Mouse (Mus musculus): ENCODE data around the gene Itpkb. TPM values are rescaled to one million over a fixed set of nuclear protein-coding genes. Genes with fewer than 3 reads are reported as not detected.

The Itpkb gene
- polyA plus RNA-seq, 1 experiment from 2014 or later: 5.6 TPM

- ATAC-seq (ENCODE audit: insufficient number of reproducible peaks, insufficient read depth, low FRiP score, low read depth): no peak
- WGBS: 91% methylated on average over 5 of the region's 5 CpGs
- H3K36me3 ChIP-seq (ENCODE audit: control insufficient read depth, insufficient read depth, low read length): no peaks in the 10 kb centered on the region
Observed at GRCm38 (mm10) chr1:180345098-180345497, 14.8 kb downstream of the Itpkb start.

GRCm38 (mm10) chr1:180347059-180347458 is 16.8 kb downstream of the Itpkb start:
- Histone ChIP-seq H3K36me3 (ENCODE audit: control insufficient read depth, insufficient read depth, low read length) (no peaks in the 10 kb centered on the region), H3K9me3 (ENCODE audit: control insufficient read depth, low read length) (no peaks in the 10 kb centered on the region), H3K4me3 (ENCODE audit: control insufficient read depth in 1 of 2, insufficient read depth in 1 of 2, low read depth in 1 of 2, low read length in 2 of 2) (no peak overlapping the region), H3K27ac (replicated peaks in 1 of 2; ENCODE audit: control insufficient read depth in 1 of 2, insufficient read depth in 1 of 2, low read depth in 2 of 2, low read length in 2 of 2) (no peak overlapping the region), H3K4me2 (ENCODE audit: low read length) (no peak overlapping the region), H3K4me1 (ENCODE audit: control insufficient read depth in 2 of 2, insufficient read depth in 2 of 2, low read length in 2 of 2) (peaks cover 21 to 22% of the 10 kb centered on the region in 2 experiments), H3K9ac (ENCODE audit: low read length) (no peak overlapping the region), H3K27me3 (ENCODE audit: control insufficient read depth, insufficient read depth, low read length) (no peaks in the 10 kb centered on the region)
- 71% methylated on average over 4 of the region's 4 CpGs for whole genome bisulfite sequencing
- no peak for ATAC-seq (ENCODE audit: insufficient number of reproducible peaks, insufficient read depth, low FRiP score, low read depth)

More at GRCm38 (mm10) chr1:180345098-180345497, 14.8 kb downstream of the Itpkb start:
- H3K4me3 ChIP-seq (ENCODE audit: control insufficient read depth in 1 of 2, insufficient read depth in 1 of 2, low read depth in 1 of 2, low read length in 2 of 2): no peak overlapping the region
- no peak overlapping the region for H3K4me2 ChIP-seq (ENCODE audit: low read length)
- no peak overlapping the region for H3K9ac ChIP-seq (ENCODE audit: low read length)
- H3K27me3 ChIP-seq (ENCODE audit: control insufficient read depth, insufficient read depth, low read length): no peaks in the 10 kb centered on the region
- H3K9me3 ChIP-seq (ENCODE audit: control insufficient read depth, low read length): no peaks in the 10 kb centered on the region
- H3K4me1 ChIP-seq (ENCODE audit: control insufficient read depth in 2 of 2, insufficient read depth in 2 of 2, low read length in 2 of 2): peaks cover 9 to 11% of the 10 kb centered on the region in 2 experiments
- H3K27ac ChIP-seq (replicated peaks in 1 of 2; ENCODE audit: control insufficient read depth in 1 of 2, insufficient read depth in 1 of 2, low read depth in 2 of 2, low read length in 2 of 2): no peak overlapping the region

- no peak for ATAC-seq (ENCODE audit: insufficient number of reproducible peaks, insufficient read depth, low FRiP score, low read depth)
- Histone ChIP-seq H3K9ac (ENCODE audit: low read length) (no peak overlapping the region), H3K27ac (replicated peaks in 1 of 2; ENCODE audit: control insufficient read depth in 1 of 2, insufficient read depth in 1 of 2, low read depth in 2 of 2, low read length in 2 of 2) (no peak overlapping the region), H3K4me3 (ENCODE audit: control insufficient read depth in 1 of 2, insufficient read depth in 1 of 2, low read depth in 1 of 2, low read length in 2 of 2) (no peak overlapping the region), H3K9me3 (ENCODE audit: control insufficient read depth, low read length) (no peaks in the 10 kb centered on the region), H3K36me3 (ENCODE audit: control insufficient read depth, insufficient read depth, low read length) (no peaks in the 10 kb centered on the region), H3K4me2 (ENCODE audit: low read length) (no peak overlapping the region), H3K4me1 (ENCODE audit: control insufficient read depth in 2 of 2, insufficient read depth in 2 of 2, low read length in 2 of 2) (peaks cover 25 to 30% of the 10 kb centered on the region in 2 experiments), H3K27me3 (ENCODE audit: control insufficient read depth, insufficient read depth, low read length) (no peaks in the 10 kb centered on the region)
- 84% methylated on average over 6 of the region's 6 CpGs for WGBS
Observed at GRCm38 (mm10) chr1:180347907-180348306, 17.6 kb downstream of the Itpkb start.

- no peak overlapping the region for H3K9ac ChIP-seq (ENCODE audit: low read length)
- H3K4me3 ChIP-seq (ENCODE audit: control insufficient read depth in 1 of 2, insufficient read depth in 1 of 2, low read depth in 1 of 2, low read length in 2 of 2): no peak overlapping the region
- H3K4me1 ChIP-seq (ENCODE audit: control insufficient read depth in 2 of 2, insufficient read depth in 2 of 2, low read length in 2 of 2): peaks cover 26 to 34% of the 10 kb centered on the region in 2 experiments
- H3K36me3 ChIP-seq (ENCODE audit: control insufficient read depth, insufficient read depth, low read length): no peaks in the 10 kb centered on the region
- ATAC-seq (ENCODE audit: insufficient number of reproducible peaks, insufficient read depth, low FRiP score, low read depth): no peak
- H3K27ac ChIP-seq (replicated peaks in 1 of 2; ENCODE audit: control insufficient read depth in 1 of 2, insufficient read depth in 1 of 2, low read depth in 2 of 2, low read length in 2 of 2): no peak overlapping the region
- H3K9me3 ChIP-seq (ENCODE audit: control insufficient read depth, low read length): no peaks in the 10 kb centered on the region
- no peak overlapping the region for H3K4me2 ChIP-seq (ENCODE audit: low read length)
- no peaks in the 10 kb centered on the region for H3K27me3 ChIP-seq (ENCODE audit: control insufficient read depth, insufficient read depth, low read length)
Observed at GRCm38 (mm10) chr1:180349090-180349489, 18.8 kb downstream of the Itpkb start.

GRCm38 (mm10) chr1:180352258-180352657 is 22.0 kb downstream of the Itpkb start:
- peaks cover 42 to 49% of the 10 kb centered on the region in 2 experiments for H3K4me1 ChIP-seq (ENCODE audit: control insufficient read depth in 2 of 2, insufficient read depth in 2 of 2, low read length in 2 of 2)
- H3K9me3 ChIP-seq (ENCODE audit: control insufficient read depth, low read length): no peaks in the 10 kb centered on the region
- WGBS: 17% methylated on average over 3 of the region's 3 CpGs
- H3K36me3 ChIP-seq (ENCODE audit: control insufficient read depth, insufficient read depth, low read length): no peaks in the 10 kb centered on the region
- H3K27ac ChIP-seq (replicated peaks in 1 of 2; ENCODE audit: control insufficient read depth in 1 of 2, insufficient read depth in 1 of 2, low read depth in 2 of 2, low read length in 2 of 2): no peak overlapping the region
- no peak overlapping the region for H3K4me2 ChIP-seq (ENCODE audit: low read length)
- no peak overlapping the region for H3K4me3 ChIP-seq (ENCODE audit: control insufficient read depth in 1 of 2, insufficient read depth in 1 of 2, low read depth in 1 of 2, low read length in 2 of 2)
- no peak overlapping the region for H3K9ac ChIP-seq (ENCODE audit: low read length)
- H3K27me3 ChIP-seq (ENCODE audit: control insufficient read depth, insufficient read depth, low read length): no peaks in the 10 kb centered on the region
- no peak for ATAC-seq (ENCODE audit: insufficient number of reproducible peaks, insufficient read depth, low FRiP score, low read depth)

- Histone ChIP-seq H3K27me3 (ENCODE audit: control insufficient read depth, insufficient read depth, low read length) (no peaks in the 10 kb centered on the region), H3K9ac (ENCODE audit: low read length) (no peak overlapping the region), H3K27ac (replicated peaks in 1 of 2; ENCODE audit: control insufficient read depth in 1 of 2, insufficient read depth in 1 of 2, low read depth in 2 of 2, low read length in 2 of 2) (peak overlapping the region in 1 of 2 experiments; percentile 42; a peak in 1 of 4 replicates), H3K9me3 (ENCODE audit: control insufficient read depth, low read length) (no peaks in the 10 kb centered on the region), H3K36me3 (ENCODE audit: control insufficient read depth, insufficient read depth, low read length) (no peaks in the 10 kb centered on the region), H3K4me1 (ENCODE audit: control insufficient read depth in 2 of 2, insufficient read depth in 2 of 2, low read length in 2 of 2) (peaks cover 54 to 67% of the 10 kb centered on the region in 2 experiments), H3K4me3 (ENCODE audit: control insufficient read depth in 1 of 2, insufficient read depth in 1 of 2, low read depth in 1 of 2, low read length in 2 of 2) (no peak overlapping the region), H3K4me2 (ENCODE audit: low read length) (no peak overlapping the region)
- WGBS: 38% methylated on average over 4 of the region's 4 CpGs
- ATAC-seq (ENCODE audit: insufficient number of reproducible peaks, insufficient read depth, low FRiP score, low read depth): no peak
Observed at GRCm38 (mm10) chr1:180354129-180354528, 23.8 kb downstream of the Itpkb start.

GRCm38 (mm10) chr1:180354976-180355730 is 24.9 kb downstream of the Itpkb start:
- H3K9ac ChIP-seq (ENCODE audit: low read length): no peak overlapping the region
- no peaks in the 10 kb centered on the region for H3K36me3 ChIP-seq (ENCODE audit: control insufficient read depth, insufficient read depth, low read length)
- WGBS: 86% methylated on average over 13 of the region's 13 CpGs
- no peaks in the 10 kb centered on the region for H3K9me3 ChIP-seq (ENCODE audit: control insufficient read depth, low read length)
- no peak for ATAC-seq (ENCODE audit: insufficient number of reproducible peaks, insufficient read depth, low FRiP score, low read depth)
- no peak overlapping the region for H3K4me3 ChIP-seq (ENCODE audit: control insufficient read depth in 1 of 2, insufficient read depth in 1 of 2, low read depth in 1 of 2, low read length in 2 of 2)
- peaks cover 54 to 71% of the 10 kb centered on the region in 2 experiments for H3K4me1 ChIP-seq (ENCODE audit: control insufficient read depth in 2 of 2, insufficient read depth in 2 of 2, low read length in 2 of 2)
- no peak overlapping the region for H3K4me2 ChIP-seq (ENCODE audit: low read length)
- no peaks in the 10 kb centered on the region for H3K27me3 ChIP-seq (ENCODE audit: control insufficient read depth, insufficient read depth, low read length)
- no peak overlapping the region for H3K27ac ChIP-seq (replicated peaks in 1 of 2; ENCODE audit: control insufficient read depth in 1 of 2, insufficient read depth in 1 of 2, low read depth in 2 of 2, low read length in 2 of 2)

GRCm38 (mm10) chr1:180356176-180356575 is 25.9 kb downstream of the Itpkb start:
- WGBS: 54% methylated on average over 4 of the region's 4 CpGs
- Histone ChIP-seq H3K9me3 (ENCODE audit: control insufficient read depth, low read length) (no peaks in the 10 kb centered on the region), H3K4me3 (ENCODE audit: control insufficient read depth in 1 of 2, insufficient read depth in 1 of 2, low read depth in 1 of 2, low read length in 2 of 2) (no peak overlapping the region), H3K4me1 (ENCODE audit: control insufficient read depth in 2 of 2, insufficient read depth in 2 of 2, low read length in 2 of 2) (peaks cover 51 to 65% of the 10 kb centered on the region in 2 experiments), H3K4me2 (ENCODE audit: low read length) (no peak overlapping the region), H3K27ac (replicated peaks in 1 of 2; ENCODE audit: control insufficient read depth in 1 of 2, insufficient read depth in 1 of 2, low read depth in 2 of 2, low read length in 2 of 2) (no peak overlapping the region), H3K36me3 (ENCODE audit: control insufficient read depth, insufficient read depth, low read length) (no peaks in the 10 kb centered on the region), H3K27me3 (ENCODE audit: control insufficient read depth, insufficient read depth, low read length) (no peaks in the 10 kb centered on the region), H3K9ac (ENCODE audit: low read length) (no peak overlapping the region; the same call in 1 of the 2 replicates)
- no peak for ATAC-seq (ENCODE audit: insufficient number of reproducible peaks, insufficient read depth, low FRiP score, low read depth)
